Mouse (Mus musculus): ENCODE measurements around the gene Plaur. TPM values are rescaled to one million over a fixed set of nuclear protein-coding genes. Genes with fewer than 3 reads are reported as not detected.
"Not testable (repeated sequence)": the region's sequence is repeated elsewhere in the genome, so short reads cannot be mapped to it uniquely, and the experiment has no call there.

The Plaur gene
- total RNA-seq, 1 experiment from 2014 or later = 7.8 TPM

DNA sequence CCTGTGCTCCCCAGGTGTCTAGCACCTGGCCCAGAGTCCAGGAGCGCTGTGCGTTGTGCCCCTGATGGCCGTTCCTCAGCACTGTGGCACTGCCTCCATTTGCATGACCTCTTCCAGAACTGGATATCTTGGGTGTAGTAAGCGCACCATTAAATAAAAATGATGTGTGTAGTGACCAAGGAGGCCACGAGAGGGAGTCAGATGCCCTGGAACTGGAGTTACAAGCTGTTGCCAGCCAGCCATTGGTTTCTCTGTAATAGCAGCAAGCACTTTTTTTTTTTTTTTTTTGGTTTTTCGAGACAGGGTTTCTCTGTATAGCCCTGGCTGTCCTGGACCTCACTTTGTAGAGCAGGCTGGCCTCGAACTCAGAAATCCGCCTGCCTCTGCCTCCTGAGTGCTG, 54.0 kb downstream of the Plaur start:
- DNase-seq = not testable (repeated sequence)

DNA sequence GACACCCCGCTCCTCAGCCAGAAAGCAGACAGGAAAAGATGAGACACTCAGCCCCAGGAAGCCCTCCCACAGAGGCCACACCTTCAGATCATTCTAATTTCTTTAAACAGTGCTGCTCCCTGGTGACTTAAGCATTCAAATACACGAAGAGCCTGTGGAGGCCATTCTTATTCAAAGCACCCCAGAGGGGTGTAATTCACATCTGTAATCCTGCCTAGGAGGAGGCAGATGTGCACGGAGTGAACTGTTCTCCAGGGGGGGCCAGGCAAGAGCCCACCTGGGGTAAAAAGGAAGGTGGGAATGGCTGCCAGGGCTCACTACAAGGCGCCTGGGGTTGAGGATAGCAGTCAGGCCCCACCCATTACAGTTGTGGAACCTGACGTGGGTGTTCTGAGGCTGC, 54.8 kb downstream of the Plaur start:
- no peak for DNase-seq

DNA sequence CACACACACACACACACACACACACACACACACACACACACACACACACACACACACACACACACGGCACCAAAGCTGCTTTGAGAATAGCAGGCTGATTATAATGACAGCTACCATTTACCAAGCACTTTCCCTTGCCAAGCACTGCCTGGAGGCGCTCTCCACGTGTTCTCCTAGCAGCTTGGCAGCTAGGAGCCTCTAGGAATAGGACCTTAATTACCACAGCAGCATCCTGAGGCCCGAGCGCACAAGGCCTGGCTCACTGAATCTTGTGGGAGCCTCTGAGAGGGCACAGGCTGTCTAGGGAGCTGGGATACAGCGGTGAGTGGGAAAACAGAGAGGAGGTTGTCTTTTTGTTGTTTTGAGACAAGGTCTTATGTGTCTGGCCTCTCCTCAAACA, 55.4 kb downstream of the Plaur start:
- DNase-seq = no peak

DNA sequence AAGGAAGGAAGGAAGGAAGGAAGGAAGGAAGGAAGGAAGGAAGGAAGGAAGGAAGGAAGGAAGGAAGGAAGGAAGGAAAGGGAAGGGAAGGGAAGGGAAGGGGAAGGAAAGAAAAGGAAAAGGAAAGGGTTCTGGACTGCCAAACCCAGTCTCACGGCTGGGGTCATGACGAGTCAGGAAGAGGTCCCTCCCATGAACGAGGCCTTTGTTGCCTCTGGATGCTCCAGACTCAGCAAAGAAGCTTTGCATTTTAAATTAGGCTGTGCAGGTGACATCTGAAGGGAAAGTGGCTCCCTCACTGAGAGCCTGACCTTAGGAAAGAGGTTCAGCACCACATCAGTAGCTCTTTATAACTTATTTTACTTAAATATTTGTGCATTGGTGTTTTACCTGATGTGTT, 56.8 kb downstream of the Plaur start:
- DNase-seq = no peak

DNA sequence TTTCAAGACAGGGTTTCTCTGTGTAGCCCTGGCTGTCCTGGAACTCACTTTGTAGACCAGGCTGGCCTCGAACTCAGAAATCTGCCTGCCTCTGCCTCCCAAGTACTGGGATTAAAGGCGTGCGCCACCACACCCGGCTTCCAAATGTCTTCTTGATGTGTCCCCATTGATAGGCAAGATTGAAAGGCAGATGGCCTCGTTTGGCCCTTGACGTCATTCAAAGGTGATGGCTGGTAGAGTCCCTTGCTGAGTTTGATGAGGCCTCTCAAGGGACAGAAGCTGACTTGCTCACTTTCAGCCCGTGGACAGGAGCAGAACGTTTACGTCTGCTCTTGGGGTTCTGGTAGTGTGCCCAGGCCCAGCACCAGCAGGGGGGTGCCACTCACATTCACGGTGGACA, 57.8 kb downstream of the Plaur start:
- not testable (repeated sequence) for DNase-seq

DNA sequence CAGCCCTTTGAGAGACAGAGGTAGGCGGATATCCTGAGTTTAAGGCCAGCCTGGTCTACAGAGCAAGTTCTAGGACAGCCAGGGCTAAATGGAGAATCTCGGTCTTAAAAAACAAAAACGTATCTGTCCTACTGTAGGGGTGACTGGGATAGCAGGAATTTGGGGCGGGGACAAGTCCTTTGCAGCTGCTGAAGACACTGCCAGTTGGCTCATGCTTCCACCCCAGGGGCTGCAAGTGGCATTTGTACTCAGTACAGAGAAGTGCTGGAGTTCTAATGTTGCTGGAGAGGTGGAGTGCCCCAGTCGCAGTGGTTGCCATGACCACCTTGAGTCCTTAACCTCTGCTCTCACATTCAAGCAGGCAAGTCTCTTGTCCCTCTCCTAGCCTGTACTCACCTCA, 60.5 kb downstream of the Plaur start:
- DNase-seq = no peak

DNA sequence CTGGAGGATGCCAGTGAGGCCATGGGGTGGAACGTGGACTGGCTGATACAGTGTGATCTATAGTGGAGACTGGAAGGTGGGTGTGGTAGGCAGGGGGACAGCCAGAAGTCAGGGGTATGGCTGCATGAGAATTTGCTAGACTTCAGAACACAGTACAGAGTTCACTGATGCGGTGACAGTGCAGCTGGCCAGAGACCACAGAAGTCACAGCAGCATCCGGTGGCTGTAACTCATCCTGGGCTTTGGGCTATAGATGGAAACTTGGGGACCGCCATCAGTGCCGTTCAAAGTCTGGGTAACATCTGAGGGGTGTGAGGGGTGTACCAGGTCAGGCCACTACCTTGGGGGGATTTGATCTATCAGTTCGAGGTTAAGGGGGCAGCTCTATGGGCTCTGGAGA, 61.4 kb downstream of the Plaur start:
- DNase-seq = no peak

DNA sequence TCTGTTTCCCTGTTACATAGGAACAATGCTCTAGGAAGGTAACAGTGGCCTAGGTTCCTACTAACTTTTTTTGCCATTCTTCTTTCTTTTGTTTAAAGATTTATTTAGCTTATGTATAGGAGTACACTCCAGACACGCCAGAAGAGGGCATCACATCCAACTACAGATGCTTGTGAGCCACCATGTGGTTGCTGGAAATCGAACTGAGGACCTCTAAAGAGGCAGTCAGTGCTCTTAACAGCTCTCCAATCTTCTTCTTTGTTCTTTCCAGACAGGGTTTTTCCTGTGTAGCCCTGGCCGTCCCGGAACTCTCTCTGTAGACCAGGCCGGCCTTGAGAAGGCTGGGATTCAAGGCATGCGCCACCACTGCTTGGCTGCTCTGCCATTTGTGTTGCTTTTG, 62.7 kb downstream of the Plaur start:
- no peak for DNase-seq

Other genes starting within 250 kb of the Plaur start
- 4.5 and 6.5 TPM in 2 replicates for gene Zfp109, start 224.9 kb upstream of the Plaur start, total RNA-seq (2021)
- 3.3 and 4.1 TPM in 2 replicates for gene Zfp108, start 207.7 kb upstream of the Plaur start, total RNA-seq (2021)
- gene Zfp93, start 192.1 kb upstream of the Plaur start, total RNA-seq (2021) = 7.2 and 8.7 TPM in 2 replicates
- gene Zfp61, start 161.3 kb upstream of the Plaur start, total RNA-seq (2021) = 10.1 and 11.5 TPM in 2 replicates
- 4.1 and 6.6 TPM in 2 replicates for gene Zfp94, start 145.8 kb upstream of the Plaur start, total RNA-seq (2021)
- gene Tescl, start 128.5 kb upstream of the Plaur start, total RNA-seq (2021) = 1.0 and 1.1 TPM in 2 replicates
- not detected in 2 replicates for gene Lypd5, start 113.3 kb upstream of the Plaur start, total RNA-seq (2021)
- gene Kcnn4, start 92.2 kb upstream of the Plaur start, total RNA-seq (2021) = 0.21 TPM in 1 of 2 replicates, not detected in the other
- gene Smg9, start 62.9 kb upstream of the Plaur start, total RNA-seq (2021) = 26.6 and 29.1 TPM in 2 replicates
- gene Irgc1, start 10.2 kb upstream of the Plaur start, total RNA-seq (2021) = not detected in 2 replicates
- gene Cadm4, start 19.5 kb downstream of the Plaur start, total RNA-seq (2021) = 2.4 and 3.8 TPM in 2 replicates
- 6.2 and 7.0 TPM in 2 replicates for gene Zfp428, start 44.5 kb downstream of the Plaur start, total RNA-seq (2021)
- not detected in 2 replicates for gene AC161166.1, start 50.0 kb downstream of the Plaur start, total RNA-seq (2021)
- 24.5 and 29.5 TPM in 2 replicates for gene Irgq, start 68.2 kb downstream of the Plaur start, total RNA-seq (2021)
- gene Pinlyp, start 83.6 kb downstream of the Plaur start, total RNA-seq (2021) = not detected in 2 replicates
- gene Xrcc1, start 83.8 kb downstream of the Plaur start, total RNA-seq (2021) = 38.0 and 51.2 TPM in 2 replicates
- gene Ethe1, start 125.1 kb downstream of the Plaur start, total RNA-seq (2021) = 26.0 and 38.2 TPM in 2 replicates
- 0.39 TPM in 1 of 2 replicates, not detected in the other for gene Zfp575, start 125.2 kb downstream of the Plaur start, total RNA-seq (2021)
- 7.1 and 7.4 TPM in 2 replicates for gene Phldb3, start 148.3 kb downstream of the Plaur start, total RNA-seq (2021)
- gene Lypd3, start 174.1 kb downstream of the Plaur start, total RNA-seq (2021) = 1.5 and 1.7 TPM in 2 replicates
- not detected in 2 replicates for gene Tex101, start 214.2 kb downstream of the Plaur start, total RNA-seq (2021)
- gene BC049730, start 246.8 kb downstream of the Plaur start, total RNA-seq (2021) = not detected in 2 replicates